ENCODE assay signal across 22 mouse cellular contexts in the genomic region with DNA sequence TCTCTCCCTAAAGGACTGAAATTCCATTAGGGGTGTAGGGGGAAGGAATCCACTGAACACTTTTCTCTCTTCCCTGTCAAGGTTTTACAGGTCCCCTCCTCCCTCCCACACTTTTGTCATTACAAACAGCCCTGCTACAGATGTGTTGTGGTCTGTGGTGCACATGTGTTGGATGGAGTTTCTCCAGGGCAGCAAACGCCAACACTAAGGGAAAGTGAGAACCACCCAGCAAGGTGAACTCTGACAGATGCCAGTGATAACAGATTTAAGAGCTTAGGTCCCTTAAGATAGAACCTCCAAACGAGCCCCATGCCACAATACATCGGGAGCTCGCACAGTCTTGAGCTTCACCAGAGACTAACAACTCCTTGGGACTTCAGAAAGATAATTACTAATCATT.
DNase-seq lines count a peak whose midpoint lies in the region; ATAC-seq and TF ChIP-seq lines count a peak whose summit lies in the region.
"Had no signal": no experiment of that assay in that cellular context is flagged by ENCODE, and none has a peak within 500 bp of the region (broad histone marks: within the 10 kb centered on the region; RNA-seq: fewer than 3 reads in every experiment).

No protein-coding gene starts in this region.

- TF ChIP-seq CTCF in heart, adult 2 months (IDR thresholded peaks at IDR 0.05): no peak

- H3K4me1 ChIP-seq in forebrain, embryonic 10.5 days: peaks cover 35% of the 10 kb centered on the region
- peaks cover 9% of the 10 kb centered on the region for H3K4me1 ChIP-seq in forebrain, embryonic 12.5 days
- no peaks in the 10 kb centered on the region for H3K4me1 ChIP-seq in heart, adult 2 months (ENCODE audit: control insufficient read depth, insufficient read depth, low read length)
- no peaks in the 10 kb centered on the region for H3K4me1 ChIP-seq in limb, embryonic 11.5 days (ENCODE audit: control insufficient read depth, insufficient read depth, low read length)
- H3K4me1 ChIP-seq in limb, embryonic 10.5 days: peaks cover 21% of the 10 kb centered on the region

- no peak overlapping the region for H3K4me2 ChIP-seq in forebrain, embryonic 12.5 days
- no peak overlapping the region for H3K4me2 ChIP-seq in limb, embryonic 11.5 days (ENCODE audit: low read depth, severe bottlenecking)

- DNase-seq in forebrain, embryonic 10.5 days (ENCODE audit: extremely low spot score, low spot score): no peak
- DNase-seq in heart, adult 11 months: peak; percentile 64
- DNase-seq in heart, adult 2 months: no peak
- peak; percentile 41 for DNase-seq in limb, embryonic 11.5 days (ENCODE audit: low spot score)
- no peak for DNase-seq in limb, embryonic 10.5 days (ENCODE audit: low spot score)
- peak; percentile 51 for DNase-seq in forelimb bud, embryonic 11.5 days (ENCODE audit: low read depth, low spot score)
- DNase-seq in retina, postnatal 1 day: no peak
- DNase-seq: adrenal gland, adult 2 months; adrenal gland, adult 8-10 months; adrenal gland, postnatal 10 days; adrenal gland, postnatal 14 days; adrenal gland, postnatal 25 days; adrenal gland, postnatal 36 days; B cell, adult 2 months; cerebellum, adult 11 months; cerebellum, adult 11-12 months had no signal

- WGBS in forebrain, embryonic 10.5 days: 74% methylated on average over 4 of the region's 4 CpGs
- 69% methylated on average over 4 of the region's 4 CpGs for WGBS in forebrain, embryonic 12.5 days
- 61% methylated on average over 4 of the region's 4 CpGs for WGBS in heart, adult 2 months
- WGBS in limb, embryonic 11.5 days: 27% methylated on average over 4 of the region's 4 CpGs
- 33% methylated on average over 4 of the region's 4 CpGs for WGBS in limb, embryonic 10.5 days

- no peak overlapping the region for H3K4me3 ChIP-seq in forebrain, embryonic 10.5 days
- H3K4me3 ChIP-seq in forebrain, embryonic 12.5 days (replicated peaks): no peak overlapping the region
- no peak overlapping the region for H3K4me3 ChIP-seq in heart, adult 2 months
- H3K4me3 ChIP-seq in limb, embryonic 11.5 days (ENCODE audit: low read depth, low read length): no peak overlapping the region
- no peak overlapping the region for H3K4me3 ChIP-seq in limb, embryonic 10.5 days

- H3K27ac ChIP-seq in forebrain, embryonic 10.5 days: 0 out of 2 replicates have a peak overlapping the region, but pooled peaks have one; percentile 13
- H3K27ac ChIP-seq in forebrain, embryonic 12.5 days: no peak overlapping the region
- H3K27ac ChIP-seq in heart, adult 2 months: no peak overlapping the region
- H3K27ac ChIP-seq in limb, embryonic 11.5 days (replicated peaks; ENCODE audit: low read depth, low read length): no peak overlapping the region
- H3K27ac ChIP-seq in limb, embryonic 10.5 days: no peak overlapping the region

- TF ChIP-seq EP300 in heart, adult 2 months (IDR thresholded peaks at IDR 0.05; ENCODE audit: insufficient read depth, low read depth, low read length): no peak

- TF ChIP-seq POLR2A in heart, adult 2 months (IDR thresholded peaks at IDR 0.05; ENCODE audit: insufficient read depth, low read depth, low read length): no peak

- no peak overlapping the region for H3K9ac ChIP-seq in forebrain, embryonic 12.5 days
- H3K9ac ChIP-seq in heart, adult 2 months (ENCODE audit: low read depth, low read length): no peak overlapping the region
- H3K9ac ChIP-seq in limb, embryonic 11.5 days (ENCODE audit: low read length): no peak overlapping the region

- no peaks in the 10 kb centered on the region for H3K9me3 ChIP-seq in forebrain, embryonic 10.5 days
- no peaks in the 10 kb centered on the region for H3K9me3 ChIP-seq in forebrain, embryonic 12.5 days
- H3K9me3 ChIP-seq in limb, embryonic 11.5 days (ENCODE audit: control insufficient read depth, low read length): no peaks in the 10 kb centered on the region
- no peaks in the 10 kb centered on the region for H3K9me3 ChIP-seq in limb, embryonic 10.5 days (replicated peaks)
- H3K9me3 ChIP-seq: G1E had no signal

- peaks cover 80% of the 10 kb centered on the region for H3K27me3 ChIP-seq in forebrain, embryonic 10.5 days (ENCODE audit: poor library complexity, severe bottlenecking)
- H3K27me3 ChIP-seq in forebrain, embryonic 12.5 days: peaks cover 33% of the 10 kb centered on the region
- H3K27me3 ChIP-seq in heart, adult 2 months (ENCODE audit: control insufficient read depth, insufficient read depth, low read length): no peaks in the 10 kb centered on the region
- no peaks in the 10 kb centered on the region for H3K27me3 ChIP-seq in limb, embryonic 11.5 days (ENCODE audit: control insufficient read depth, insufficient read depth, low read length)
- H3K27me3 ChIP-seq in limb, embryonic 10.5 days (ENCODE audit: low read depth, poor library complexity, severe bottlenecking): no peaks in the 10 kb centered on the region
- H3K27me3 ChIP-seq: CH12.LX, Patski had no signal

- intact Hi-C loops in heart, adult 2 months (cut with DNase I): no loop called here

- no peaks in the 10 kb centered on the region for H3K79me2 ChIP-seq in heart, adult 2 months (replicated peaks; ENCODE audit: control insufficient read depth, insufficient read depth, low read length)

- ATAC-seq in forebrain, embryonic 12.5 days (ENCODE audit: low FRiP score): no peak
- no peak for ATAC-seq in limb, embryonic 11.5 days (ENCODE audit: insufficient number of reproducible peaks, low FRiP score, low TSS enrichment, low read depth)
- ATAC-seq: activated CD4-positive, CD25-positive, alpha-beta regulatory T cell, adult 4 months; CD4-positive, CD25-positive, alpha-beta regulatory T cell, adult 4 months; Patski had no signal

- no peaks in the 10 kb centered on the region for H3K36me3 ChIP-seq in forebrain, embryonic 10.5 days (replicated peaks)
- H3K36me3 ChIP-seq in forebrain, embryonic 12.5 days (replicated peaks): no peaks in the 10 kb centered on the region
- H3K36me3 ChIP-seq in heart, adult 2 months (ENCODE audit: control insufficient read depth, insufficient read depth, low read length): no peaks in the 10 kb centered on the region
- no peaks in the 10 kb centered on the region for H3K36me3 ChIP-seq in limb, embryonic 11.5 days (ENCODE audit: control insufficient read depth, insufficient read depth, low read length)
- H3K36me3 ChIP-seq in limb, embryonic 10.5 days: no peaks in the 10 kb centered on the region
- H3K36me3 ChIP-seq: G1E had no signal

Comparison
In these comparisons a context has a peak if more than half of its experiments do, and no peak if none do; other contexts are left out.
1. DNase-seq: peak in heart, adult 11 months (single experiment), limb, embryonic 11.5 days (single experiment) and forelimb bud, embryonic 11.5 days (single experiment); none in forebrain, embryonic 10.5 days (single experiment), heart, adult 2 months (0 of 2), limb, embryonic 10.5 days (single experiment) and retina, postnatal 1 day (single experiment).